Mouse (Mus musculus): ENCODE data around the gene Kif1bp. TPM values are rescaled to one million over a fixed set of nuclear protein-coding genes. Genes with fewer than 3 reads are reported as not detected.

Gene Kif1bp
- polyA plus RNA-seq, 1 experiment: 142 TPM

DNA sequence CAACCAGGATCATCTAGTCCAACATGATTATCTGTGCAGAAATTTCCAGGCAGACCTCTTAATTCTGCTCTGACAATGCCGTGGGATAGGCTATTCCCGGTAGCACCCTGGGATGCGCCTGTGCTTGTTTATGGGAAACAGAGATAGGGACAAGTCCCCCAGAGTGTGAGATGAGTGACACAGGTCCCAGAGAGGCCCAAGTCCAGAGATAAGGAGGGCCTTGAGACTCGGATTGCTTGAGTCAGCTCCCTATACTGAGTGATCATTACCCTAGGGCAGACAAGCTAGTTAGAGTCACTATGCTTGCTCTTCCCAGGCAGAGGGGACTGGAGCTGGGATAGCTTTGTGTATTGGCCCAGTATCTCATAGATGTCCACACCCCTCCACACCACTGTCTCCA lies 56.5 kb downstream of the Kif1bp start:
- H3K4me1 ChIP-seq (ENCODE audit: control insufficient read depth, insufficient read depth, low read length): no peaks in the 10 kb centered on the region
- TF ChIP-seq POLR2A (IDR thresholded peaks at IDR 0.05; ENCODE audit: extremely low read depth, insufficient read depth, low read length) (no peak), CTCF (IDR thresholded peaks at IDR 0.05; ENCODE audit: extremely low read depth, insufficient read depth, low read length) (no peak)

DNA sequence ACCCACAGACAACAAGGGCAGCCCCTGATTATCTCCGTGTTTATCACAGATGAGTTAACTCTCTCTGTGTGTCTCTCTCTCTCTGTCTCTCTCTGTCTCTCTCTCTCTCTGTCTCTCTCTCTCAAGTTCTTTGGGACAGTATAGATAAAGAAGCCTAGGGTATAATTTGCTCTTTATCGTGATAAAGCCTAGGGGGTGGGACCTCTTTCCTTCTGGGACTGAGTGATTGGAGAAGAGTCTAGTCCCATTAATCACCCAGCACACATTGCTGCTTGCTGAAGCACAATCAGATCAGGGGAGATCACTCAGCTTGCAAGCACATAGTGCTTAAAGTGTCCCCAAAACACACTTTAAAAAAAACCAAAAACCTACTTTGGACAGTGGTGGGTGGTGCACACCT lies 57.3 kb downstream of the Kif1bp start:
- Histone ChIP-seq H3K4me3 (ENCODE audit: insufficient read depth, low read length) (no peak overlapping the region), H3K4me1 (ENCODE audit: control insufficient read depth, insufficient read depth, low read length) (no peaks in the 10 kb centered on the region)
- TF ChIP-seq POLR2A (IDR thresholded peaks at IDR 0.05; ENCODE audit: extremely low read depth, insufficient read depth, low read length) (no peak), CTCF (IDR thresholded peaks at IDR 0.05; ENCODE audit: extremely low read depth, insufficient read depth, low read length) (no peak)

More for the DNA sequence above, 56.5 kb downstream of the Kif1bp start:
- no peak overlapping the region for H3K4me3 ChIP-seq (ENCODE audit: insufficient read depth, low read length)
- no peak overlapping the region for H3K27ac ChIP-seq (ENCODE audit: insufficient read depth, low read length)

DNA sequence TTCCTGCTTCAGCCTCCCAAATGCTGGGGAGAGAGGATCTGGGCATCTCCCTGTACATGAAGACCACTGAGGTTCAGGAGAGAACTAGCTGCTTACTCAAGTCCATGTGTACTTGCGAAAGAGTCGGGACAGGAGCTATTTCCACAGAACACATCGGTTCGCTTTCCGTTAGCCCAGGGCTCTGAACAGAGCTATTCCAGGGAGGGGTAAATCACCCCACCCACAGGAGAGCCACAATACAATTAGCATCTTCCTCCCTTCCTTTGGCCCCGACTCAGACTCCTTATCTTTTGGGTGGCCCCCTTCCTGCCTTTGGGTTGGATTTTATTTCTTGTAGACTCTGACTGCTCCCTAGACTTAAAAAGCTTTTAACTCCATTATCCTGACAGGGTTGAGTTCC lies 60.7 kb downstream of the Kif1bp start:
- no peak overlapping the region for H3K4me3 ChIP-seq (ENCODE audit: insufficient read depth, low read length)
- H3K27ac ChIP-seq (ENCODE audit: insufficient read depth, low read length): no peak overlapping the region
- H3K4me1 ChIP-seq (ENCODE audit: control insufficient read depth, insufficient read depth, low read length): no peaks in the 10 kb centered on the region
- TF ChIP-seq POLR2A (IDR thresholded peaks at IDR 0.05; ENCODE audit: extremely low read depth, insufficient read depth, low read length) (no peak), CTCF (IDR thresholded peaks at IDR 0.05; ENCODE audit: extremely low read depth, insufficient read depth, low read length) (no peak)

More for the DNA sequence above, 57.3 kb downstream of the Kif1bp start:
- no peak overlapping the region for H3K27ac ChIP-seq (ENCODE audit: insufficient read depth, low read length)

DNA sequence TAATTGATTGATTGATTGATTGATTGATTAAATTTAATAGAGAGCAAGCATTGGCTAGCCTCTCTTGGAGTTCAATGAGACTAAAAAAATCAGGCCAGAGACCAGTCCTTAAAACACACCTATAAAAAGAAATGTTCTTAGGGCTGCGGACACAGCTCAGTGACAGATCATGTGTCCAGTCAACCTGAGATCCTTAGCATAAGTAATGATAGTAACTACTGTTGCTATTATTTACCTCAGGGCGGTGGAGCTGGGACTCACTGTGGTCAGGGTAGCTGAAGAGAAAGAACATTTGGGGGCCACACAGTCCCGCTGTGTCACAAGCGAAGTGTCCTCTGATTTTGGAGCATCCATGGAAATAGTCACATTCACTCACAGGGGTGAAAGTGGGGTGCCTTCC lies 65.4 kb downstream of the Kif1bp start:
- TF ChIP-seq CTCF (IDR thresholded peaks at IDR 0.05; ENCODE audit: extremely low read depth, insufficient read depth, low read length) (no peak), POLR2A (IDR thresholded peaks at IDR 0.05; ENCODE audit: extremely low read depth, insufficient read depth, low read length) (no peak)
- H3K4me3 ChIP-seq (ENCODE audit: insufficient read depth, low read length): no peak overlapping the region

DNA sequence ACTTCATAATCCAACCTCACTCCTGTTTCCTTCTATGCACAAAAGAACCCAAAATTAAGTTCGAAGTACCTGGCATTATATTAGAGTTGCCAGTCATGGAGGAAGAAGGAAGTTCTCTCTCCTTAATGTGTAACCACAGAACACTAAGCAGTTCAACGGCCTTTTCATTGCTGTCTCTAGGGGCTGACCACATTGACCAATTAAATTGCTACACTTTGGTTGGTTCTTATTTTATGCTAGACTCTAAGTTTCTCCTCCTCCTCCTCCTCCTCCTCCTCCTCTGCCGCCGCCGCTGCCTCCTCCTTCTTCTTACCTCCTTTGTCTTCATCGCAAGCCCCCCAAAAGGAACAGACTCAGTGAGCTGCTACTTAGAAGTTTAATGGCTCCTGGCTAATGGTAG lies 66.7 kb downstream of the Kif1bp start:
- TF ChIP-seq POLR2A (IDR thresholded peaks at IDR 0.05; ENCODE audit: extremely low read depth, insufficient read depth, low read length) (no peak), CTCF (IDR thresholded peaks at IDR 0.05; ENCODE audit: extremely low read depth, insufficient read depth, low read length) (no peak)
- 0 out of 2 replicates have a peak, but pooled peaks cover 1% of the 10 kb centered on the region for H3K4me1 ChIP-seq (ENCODE audit: control insufficient read depth, insufficient read depth, low read length)
- H3K27ac ChIP-seq (ENCODE audit: insufficient read depth, low read length): no peak overlapping the region
- no peak overlapping the region for H3K4me3 ChIP-seq (ENCODE audit: insufficient read depth, low read length)

More for the DNA sequence above, 65.4 kb downstream of the Kif1bp start:
- Histone ChIP-seq H3K27ac (ENCODE audit: insufficient read depth, low read length) (no peak overlapping the region), H3K4me1 (ENCODE audit: control insufficient read depth, insufficient read depth, low read length) (no peaks in the 10 kb centered on the region)

DNA sequence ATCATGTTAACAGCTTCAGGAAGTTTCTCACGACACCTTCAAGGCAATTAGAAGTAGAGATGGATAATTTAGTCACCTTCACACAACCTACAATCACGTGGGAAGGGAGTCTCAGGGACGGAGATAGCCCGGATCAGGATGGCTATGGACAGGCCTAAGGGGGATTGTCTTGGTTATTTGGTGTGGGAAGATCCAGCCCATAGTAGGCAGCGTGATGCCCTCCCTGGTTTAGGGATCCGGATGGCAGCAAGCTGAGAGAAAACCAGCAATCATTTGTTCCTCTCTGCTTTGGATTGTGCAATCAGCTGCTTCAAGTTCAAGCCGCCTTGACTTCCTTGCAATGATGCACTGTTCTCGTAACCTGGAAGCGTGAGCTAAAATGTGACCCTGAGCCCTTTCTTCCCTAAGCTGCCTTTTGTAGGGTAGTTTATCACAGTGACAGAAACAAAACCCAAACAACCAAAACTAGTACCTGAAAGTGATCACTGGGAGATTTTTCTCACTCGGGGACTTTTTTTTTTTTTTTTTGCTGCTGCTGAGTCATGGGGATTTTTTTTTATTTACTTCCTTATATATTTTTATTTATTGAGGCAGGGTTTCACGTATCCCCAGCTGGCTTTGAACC lies 69.1 kb downstream of the Kif1bp start:
- TF ChIP-seq POLR2A (IDR thresholded peaks at IDR 0.05; ENCODE audit: extremely low read depth, insufficient read depth, low read length) (no peak), CTCF (IDR thresholded peaks at IDR 0.05; ENCODE audit: extremely low read depth, insufficient read depth, low read length) (no peak)
- 0 out of 2 replicates have a peak overlapping the region, but pooled peaks have one; percentile 48 for H3K27ac ChIP-seq (ENCODE audit: insufficient read depth, low read length)
- H3K4me1 ChIP-seq (ENCODE audit: control insufficient read depth, insufficient read depth, low read length): 0 out of 2 replicates have a peak, but pooled peaks cover 1% of the 10 kb centered on the region
- H3K4me3 ChIP-seq (ENCODE audit: insufficient read depth, low read length): no peak overlapping the region

DNA sequence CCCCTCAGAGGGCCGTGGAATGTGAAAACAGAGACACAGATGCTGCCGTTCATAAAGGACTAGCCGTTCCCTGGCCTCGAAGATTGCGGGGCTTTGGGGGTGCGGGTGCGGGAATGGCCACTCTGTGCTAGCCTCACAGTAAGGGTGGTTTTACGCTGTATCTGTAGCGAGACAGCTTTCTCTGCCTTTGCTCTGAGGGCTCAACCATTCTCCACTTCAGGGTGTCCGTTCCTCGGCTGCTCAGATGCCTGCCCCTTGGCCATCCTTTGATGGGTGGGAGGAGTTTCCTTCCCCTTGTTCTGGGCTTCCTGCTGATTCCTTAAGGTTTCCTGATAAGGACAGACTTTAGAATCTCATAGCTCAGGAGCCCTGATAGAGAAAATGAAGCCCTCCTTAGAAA lies 69.8 kb downstream of the Kif1bp start:
- 0 out of 2 replicates have a peak overlapping the region, but pooled peaks have one; percentile 48 for H3K27ac ChIP-seq (ENCODE audit: insufficient read depth, low read length)

DNA sequence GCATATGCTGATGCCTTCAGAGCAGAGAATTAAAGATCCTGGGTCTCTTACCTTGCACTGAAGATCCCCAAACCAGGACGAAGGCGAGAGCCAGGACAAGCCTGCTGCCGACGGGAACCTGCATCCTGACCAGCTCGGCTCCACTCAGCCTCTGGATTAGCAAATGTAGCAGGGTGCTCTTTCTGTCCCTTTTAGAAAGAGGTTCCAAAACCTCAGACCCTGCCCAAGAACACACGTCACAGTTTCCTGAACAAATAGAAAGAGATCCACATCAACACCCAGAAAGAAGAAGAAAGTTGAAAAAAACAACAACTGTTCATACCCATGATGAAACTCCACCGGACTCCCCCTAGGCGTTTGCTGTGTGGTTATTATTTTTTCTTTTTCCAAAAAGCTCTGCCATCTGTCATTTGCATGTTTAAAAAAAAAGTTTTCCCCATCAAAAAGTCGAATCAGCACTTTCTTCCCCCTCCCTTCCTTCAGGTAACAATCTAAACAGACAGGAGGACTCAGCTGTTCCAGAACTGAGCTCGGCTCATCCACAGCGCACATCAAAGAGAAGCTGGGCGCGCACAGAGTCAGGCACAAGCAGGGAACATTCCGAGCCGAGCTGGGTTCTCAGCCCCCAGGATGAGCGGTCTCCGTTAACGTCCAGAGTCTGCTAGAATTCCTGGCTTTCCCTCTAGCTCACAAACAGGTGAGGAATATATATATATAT lies 70.5 kb downstream of the Kif1bp start:
- peak overlapping the region; percentile 81 for H3K27ac ChIP-seq (ENCODE audit: insufficient read depth, low read length)
- H3K4me1 ChIP-seq (ENCODE audit: control insufficient read depth, insufficient read depth, low read length): 0 out of 2 replicates have a peak, but pooled peaks cover 1% of the 10 kb centered on the region
- 0 out of 2 replicates have a peak, but pooled peaks have one; percentile 26 for TF ChIP-seq POLR2A (IDR thresholded peaks at IDR 0.05; ENCODE audit: extremely low read depth, insufficient read depth, low read length)
- no peak for TF ChIP-seq CTCF (IDR thresholded peaks at IDR 0.05; ENCODE audit: extremely low read depth, insufficient read depth, low read length)
- peak overlapping the region; percentile 33 for H3K4me3 ChIP-seq (ENCODE audit: insufficient read depth, low read length)

More for the DNA sequence above, 69.8 kb downstream of the Kif1bp start:
- Histone ChIP-seq H3K4me3 (ENCODE audit: insufficient read depth, low read length) (peak overlapping the region; percentile 33; the same call in 1 of the 2 replicates), H3K4me1 (ENCODE audit: control insufficient read depth, insufficient read depth, low read length) (0 out of 2 replicates have a peak, but pooled peaks cover 1% of the 10 kb centered on the region)
- TF ChIP-seq CTCF (IDR thresholded peaks at IDR 0.05; ENCODE audit: extremely low read depth, insufficient read depth, low read length) (no peak), POLR2A (IDR thresholded peaks at IDR 0.05; ENCODE audit: extremely low read depth, insufficient read depth, low read length) (0 out of 2 replicates have a peak, but pooled peaks have one; percentile 18)

DNA sequence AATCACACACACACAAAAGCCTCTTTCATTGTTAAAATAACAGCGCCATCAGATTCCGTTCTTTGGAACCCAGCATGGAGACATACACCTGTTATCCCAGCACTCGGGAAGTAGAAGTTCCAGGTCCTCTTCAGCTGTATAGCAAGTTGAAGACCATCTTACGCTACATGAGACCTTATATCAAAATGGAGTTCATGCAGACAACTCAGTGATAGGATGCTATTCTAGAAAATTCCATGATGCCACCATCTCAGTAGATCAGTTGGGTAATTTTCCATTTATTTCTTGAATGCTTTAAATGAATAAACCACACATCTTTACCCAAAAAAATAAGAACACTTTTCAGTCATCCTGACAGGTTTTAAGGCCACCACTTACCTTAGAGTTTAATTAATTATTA lies 71.2 kb downstream of the Kif1bp start:
- peak overlapping the region; percentile 33; the same call in 1 of the 2 replicates for H3K4me3 ChIP-seq (ENCODE audit: insufficient read depth, low read length)

More for the DNA sequence above, 71.2 kb downstream of the Kif1bp start:
- TF ChIP-seq CTCF (IDR thresholded peaks at IDR 0.05; ENCODE audit: extremely low read depth, insufficient read depth, low read length): no peak
- Histone ChIP-seq H3K27ac (ENCODE audit: insufficient read depth, low read length) (no peak overlapping the region), H3K4me1 (ENCODE audit: control insufficient read depth, insufficient read depth, low read length) (0 out of 2 replicates have a peak, but pooled peaks cover 1% of the 10 kb centered on the region)
